Comparison of ENCODE assay signal across 13 mouse cellular contexts in genomic region chr17:73112601-73113000, GRCm38 (mm10). TPM values are rescaled to one million over a fixed set of nuclear protein-coding genes. Genes with fewer than 3 reads are reported as not detected.
DNase-seq lines count a peak whose midpoint lies in the region; ATAC-seq lines count a peak whose summit lies in the region.
"Had no signal": no experiment of that assay in that cellular context is flagged by ENCODE, and none has a peak within 500 bp of the region (broad histone marks: within the 10 kb centered on the region; RNA-seq: fewer than 3 reads in every experiment).

No protein-coding gene starts in this region.

- peak overlapping the region; percentile 44 for H3K4me2 ChIP-seq in heart, embryonic 12.5 days
- peak overlapping the region; percentile 40 for H3K4me2 ChIP-seq in heart, embryonic 16.5 days (ENCODE audit: low read depth, low read length)
- H3K4me2 ChIP-seq in kidney, embryonic 16.5 days (replicated peaks; ENCODE audit: low read depth, low read length) = no peak overlapping the region
- H3K4me2 ChIP-seq: forebrain, embryonic 12.5 days; liver, embryonic 11.5 days; neural tube, embryonic 12.5 days had no signal

- H3K27ac ChIP-seq in heart, embryonic 12.5 days (ENCODE audit: poor library complexity, severe bottlenecking) = peak overlapping the region; percentile 77
- H3K27ac ChIP-seq in heart, embryonic 16.5 days (ENCODE audit: low read length) = peak overlapping the region; percentile 86
- peak overlapping the region; percentile 89 for H3K27ac ChIP-seq in kidney, embryonic 16.5 days (ENCODE audit: low read length)
- H3K27ac ChIP-seq: forebrain, embryonic 12.5 days; midbrain, embryonic 10.5 days; neural tube, embryonic 12.5 days had no signal

- ATAC-seq in heart, embryonic 12.5 days (ENCODE audit: insufficient number of reproducible peaks, low FRiP score) = no peak
- ATAC-seq in heart, embryonic 16.5 days (replicated peaks; ENCODE audit: extremely low read depth, insufficient read depth, low FRiP score) = no peak
- no peak for ATAC-seq in kidney, embryonic 16.5 days (ENCODE audit: low FRiP score, low TSS enrichment)
- ATAC-seq: CD4-positive, CD25-positive, alpha-beta regulatory T cell, adult 4 months had no signal

- no peaks in the 10 kb centered on the region for H3K27me3 ChIP-seq in heart, embryonic 12.5 days (replicated peaks)
- no peaks in the 10 kb centered on the region for H3K27me3 ChIP-seq in heart, embryonic 16.5 days (ENCODE audit: control insufficient read depth, insufficient read depth, low read length)
- H3K27me3 ChIP-seq in kidney, embryonic 16.5 days (ENCODE audit: insufficient read depth, low read length) = no peaks in the 10 kb centered on the region
- H3K27me3 ChIP-seq: forebrain, embryonic 12.5 days; neural tube, embryonic 12.5 days had no signal

- WGBS in heart, embryonic 12.5 days = 19% methylated on average over 6 of the region's 6 CpGs
- WGBS in heart, embryonic 16.5 days = 22% methylated on average over 6 of the region's 6 CpGs
- WGBS in kidney, embryonic 16.5 days = 29% methylated on average over 6 of the region's 6 CpGs

- intact Hi-C loops in heart, postnatal 25 days (cut with DNase I) = no loop called here
- intact Hi-C loops in left cerebral cortex, postnatal 36 days (cut with DNase I) = no loop called here
- intact Hi-C loops in gastrocnemius, postnatal 14 days (cut with DNase I; ENCODE audit: low total_unique reads) = no loop called here

- no peak overlapping the region for H3K4me3 ChIP-seq in heart, embryonic 12.5 days
- no peak overlapping the region for H3K4me3 ChIP-seq in heart, embryonic 16.5 days (ENCODE audit: low read length)
- no peak overlapping the region for H3K4me3 ChIP-seq in kidney, embryonic 16.5 days (ENCODE audit: low read length)
- H3K4me3 ChIP-seq: forebrain, embryonic 12.5 days; midbrain, embryonic 10.5 days; neural tube, embryonic 12.5 days had no signal

- DNase-seq in heart, postnatal 25 days (ENCODE audit: low spot score) = no peak
- peak; percentile 87 for DNase-seq in R1 (ENCODE audit: low read depth, low spot score)
- no peak for DNase-seq in left cerebral cortex, postnatal 36 days (ENCODE audit: low spot score in 2 of 2)
- no peak for DNase-seq in urinary bladder, postnatal 4 days (ENCODE audit: low spot score in 2 of 2)
- no peak for DNase-seq in gastrocnemius, postnatal 14 days

- peaks cover 6% of the 10 kb centered on the region; the same call in 1 of the 2 replicates for H3K36me3 ChIP-seq in heart, embryonic 12.5 days
- no peaks in the 10 kb centered on the region for H3K36me3 ChIP-seq in heart, embryonic 16.5 days (ENCODE audit: control insufficient read depth, insufficient read depth)
- H3K36me3 ChIP-seq in kidney, embryonic 16.5 days (ENCODE audit: insufficient read depth, low read length) = no peaks in the 10 kb centered on the region
- H3K36me3 ChIP-seq: forebrain, embryonic 12.5 days; midbrain, embryonic 10.5 days; neural tube, embryonic 12.5 days had no signal

- H3K9ac ChIP-seq in heart, embryonic 12.5 days = peak overlapping the region; percentile 47; the same call in 1 of the 2 replicates
- H3K9ac ChIP-seq in heart, embryonic 16.5 days (ENCODE audit: low read length) = peak overlapping the region; percentile 46
- no peak overlapping the region for H3K9ac ChIP-seq in kidney, embryonic 16.5 days (replicated peaks; ENCODE audit: low read length)
- H3K9ac ChIP-seq: forebrain, embryonic 12.5 days; neural tube, embryonic 12.5 days had no signal

- H3K4me1 ChIP-seq in heart, embryonic 12.5 days (replicated peaks) = peaks cover 24% of the 10 kb centered on the region
- H3K4me1 ChIP-seq in heart, embryonic 16.5 days (ENCODE audit: control insufficient read depth, insufficient read depth, low read length) = peaks cover 21% of the 10 kb centered on the region
- peaks cover 23% of the 10 kb centered on the region for H3K4me1 ChIP-seq in kidney, embryonic 16.5 days (ENCODE audit: insufficient read depth, low read length)

- no peaks in the 10 kb centered on the region for H3K9me3 ChIP-seq in heart, embryonic 12.5 days (replicated peaks)
- H3K9me3 ChIP-seq in heart, embryonic 16.5 days (replicated peaks; ENCODE audit: control insufficient read depth, low read length) = no peaks in the 10 kb centered on the region
- H3K9me3 ChIP-seq in kidney, embryonic 16.5 days (ENCODE audit: low read length) = no peaks in the 10 kb centered on the region
- H3K9me3 ChIP-seq: forebrain, embryonic 12.5 days; midbrain, embryonic 10.5 days; neural tube, embryonic 12.5 days had no signal

RNA-seq across cellular contexts. Expression of gene Lclat1, which starts 4.8 kb away (rescaled TPM):
- polyA plus RNA-seq in heart, embryonic 12.5 days (2016; fragmentation: Nextera tagmentation; extraction: Ambion mirVana) = 47.0 and 51.3 TPM in 2 replicates
- 100 to 1,000 TPM; 107 to 116 TPM for total RNA-seq in heart, postnatal 25 days (2021)
- 39.5 and 49.2 TPM in 2 replicates for polyA plus RNA-seq in heart, embryonic 16.5 days (2015; fragmentation: Nextera tagmentation; extraction: Ambion mirVana)
- polyA plus RNA-seq in kidney, embryonic 16.5 days (2015; fragmentation: Nextera tagmentation; extraction: Ambion mirVana) = 16.9 and 20.0 TPM in 2 replicates
- total RNA-seq in left cerebral cortex, postnatal 36 days (2021) = 10 to 100 TPM; 36.9 to 42.0 TPM
- total RNA-seq in gastrocnemius, postnatal 14 days (2021) = 10 to 100 TPM; 10.8 to 11.7 TPM
